Mouse (Mus musculus): ENCODE measurements at regions not wholly inside any gene's neighbourhood (a gene's known extent, or its start where the extent isn't known, plus 50 kb on each side); places are given as distances from the start of the nearest gene placed in this dataset.

- TF ChIP-seq CTCF (IDR thresholded peaks at IDR 0.05; ENCODE audit: low read depth) (no peak), EP300 (IDR thresholded peaks at IDR 0.05; ENCODE audit: low read depth) (no peak)
Measured at GRCm38 (mm10) chr14:33789556-33789955, 133.8 kb upstream of the Gdf10 start.
